Comparison of ENCODE assay signal across 12 mouse cellular contexts in the genomic region with DNA sequence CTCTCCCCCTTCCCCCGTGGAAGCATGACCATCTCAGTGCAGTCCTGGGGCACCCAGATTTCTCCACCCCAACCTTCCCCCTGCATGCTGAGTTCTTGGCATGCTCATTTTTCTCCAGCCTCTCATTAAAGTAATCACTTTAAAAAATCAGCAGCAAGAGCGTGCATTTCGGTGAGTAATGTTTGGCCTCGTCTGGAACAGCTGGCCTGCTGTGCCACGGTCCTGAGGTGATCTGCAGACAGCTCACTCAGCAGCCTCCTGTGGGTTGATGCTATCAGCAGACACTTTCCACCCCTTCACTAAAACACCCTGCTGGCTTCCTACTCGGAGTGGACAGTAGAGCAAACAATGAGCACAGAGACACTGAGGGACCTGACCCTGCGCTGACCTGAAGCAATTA.
"Had no signal": no experiment of that assay in that cellular context is flagged by ENCODE, and none has a peak within 500 bp of the region (broad histone marks: within the 10 kb centered on the region; RNA-seq: fewer than 3 reads in every experiment).

No protein-coding gene starts in this region.

- H3K4me3 ChIP-seq: limb, embryonic 15.5 days; liver, embryonic 12.5 days; midbrain, embryonic 15.5 days; neural tube, embryonic 13.5 days had no signal

- H3K27ac ChIP-seq: kidney, postnatal 0 days; limb, embryonic 15.5 days; liver, embryonic 12.5 days; midbrain, embryonic 15.5 days; neural tube, embryonic 13.5 days had no signal

- H3K9ac ChIP-seq: limb, embryonic 15.5 days; liver, embryonic 12.5 days; lung, embryonic 14.5 days; midbrain, embryonic 15.5 days; neural tube, embryonic 13.5 days had no signal

- H3K27me3 ChIP-seq: limb, embryonic 15.5 days; liver, embryonic 12.5 days; midbrain, embryonic 15.5 days; neural tube, embryonic 13.5 days had no signal

- H3K4me2 ChIP-seq: limb, embryonic 15.5 days; liver, embryonic 12.5 days; lung, embryonic 14.5 days; midbrain, embryonic 11.5 days; midbrain, embryonic 15.5 days; neural tube, embryonic 13.5 days had no signal

- H3K36me3 ChIP-seq: limb, embryonic 15.5 days; liver, embryonic 12.5 days; midbrain, embryonic 15.5 days; neural tube, embryonic 13.5 days had no signal

- H3K9me3 ChIP-seq: limb, embryonic 15.5 days; liver, embryonic 12.5 days; midbrain, embryonic 15.5 days; neural tube, embryonic 13.5 days had no signal

- DNase-seq: kidney, postnatal 36 days; layer of hippocampus, adult 9-11 months; layer of hippocampus, postnatal 36 days; lung, embryonic 14.5 days; lung, postnatal 10 days; thymus, postnatal 36 days had no signal

- ATAC-seq: liver, embryonic 12.5 days; midbrain, embryonic 15.5 days had no signal

- H3K4me1 ChIP-seq: liver, embryonic 12.5 days; midbrain, embryonic 15.5 days; neural tube, embryonic 13.5 days had no signal
